Mouse (Mus musculus) myocyte (in vitro differentiated cells): ENCODE data around the gene Cd300a. TPM values are rescaled to one million over a fixed set of nuclear protein-coding genes. Genes with fewer than 3 reads are reported as not detected.

Source experiments
- H3K27me3 ChIP-seq: one replicate; pipeline ENCODE4 v1.6.1; 2011; ENCODE audit not compliant: control insufficient read depth, insufficient read depth, insufficient read length
- H3K36me3 ChIP-seq: one replicate; pipeline ENCODE4 v1.6.1; 2011; ENCODE audit not compliant: control insufficient read depth, insufficient read depth
- H3K4me2 ChIP-seq: one replicate; pipeline ENCODE4 v1.6.1; 2011; ENCODE audit warnings: low read depth, control low read depth
- H3K4me3 ChIP-seq: one replicate; pipeline ENCODE4 v1.5.1; 2011; ENCODE audit warnings: mild to moderate bottlenecking, control low read depth, moderate library complexity
- H3K79me2 ChIP-seq: one replicate; pipeline ENCODE4 v1.6.1; 2011; ENCODE audit not compliant: control insufficient read depth, insufficient read depth
- H3ac ChIP-seq: one replicate; pipeline ENCODE4 v1.6.1; 2011; ENCODE audit not compliant: control insufficient read depth, insufficient read length
- CEBPB ChIP-seq: IDR thresholded peaks from 2 replicates; pipeline ENCODE4 v1.6.1; 2011; ENCODE audit warnings: mild to moderate bottlenecking, moderate library complexity; ENCODE audit not compliant: poor library complexity, insufficient read depth, severe bottlenecking
- E2F4 ChIP-seq: IDR thresholded peaks from one replicate; pipeline ENCODE4 v1.6.1; 2011; ENCODE audit warnings: mild to moderate bottlenecking, control low read depth, moderate library complexity; ENCODE audit not compliant: insufficient read depth
- MAX ChIP-seq: IDR thresholded peaks from one replicate; pipeline ENCODE4 v1.6.1; 2011; ENCODE audit warnings: low read depth, mild to moderate bottlenecking, control low read depth
- MYOD1 ChIP-seq, 3 experiments: IDR thresholded peaks; one replicate each; pipeline ENCODE4 v1.6.1; 2011; ENCODE audit warnings: control low read depth in 2 of 3, low read depth in 2 of 3, mild to moderate bottlenecking in 2 of 3, moderate library complexity in 1 of 3; ENCODE audit not compliant: insufficient read length in 2 of 3, control insufficient read depth in 1 of 3
- MYOG ChIP-seq, 3 experiments: IDR thresholded peaks; one replicate each; pipeline ENCODE4 v1.6.1; 2011; ENCODE audit warnings: control low read depth in 2 of 3, low read depth in 2 of 3, mild to moderate bottlenecking in 2 of 3; ENCODE audit not compliant: insufficient read length in 2 of 3, control insufficient read depth in 1 of 3, insufficient read depth in 1 of 3
- POLR2A ChIP-seq: IDR thresholded peaks from one replicate; pipeline ENCODE4 v1.6.1; 2011; ENCODE audit warnings: low read depth, mild to moderate bottlenecking, control low read depth, moderate library complexity; ENCODE audit not compliant: insufficient read length
- POLR2AphosphoS2 ChIP-seq: IDR thresholded peaks from one replicate; pipeline ENCODE4 v1.6.1; 2011; ENCODE audit warnings: low read depth, control low read depth; ENCODE audit not compliant: insufficient read length
- REST ChIP-seq: IDR thresholded peaks from one replicate; pipeline ENCODE4 v1.6.1; 2011; ENCODE audit warnings: mild to moderate bottlenecking, control low read depth, moderate library complexity; ENCODE audit not compliant: insufficient read depth, insufficient read length
- SRF ChIP-seq: IDR thresholded peaks from one replicate; pipeline ENCODE4 v1.6.1; 2011; ENCODE audit warnings: low read depth; ENCODE audit not compliant: control insufficient read depth, insufficient read length
- TCF12 ChIP-seq: IDR thresholded peaks from one replicate; pipeline ENCODE4 v1.6.1; 2011; ENCODE audit warnings: mild to moderate bottlenecking, control low read depth; ENCODE audit not compliant: poor library complexity, insufficient read depth, severe bottlenecking
- TCF3 ChIP-seq: IDR thresholded peaks from one replicate; pipeline ENCODE4 v1.6.1; 2011; ENCODE audit warnings: low read depth, control low read depth; ENCODE audit not compliant: insufficient read length
- USF1 ChIP-seq: IDR thresholded peaks from one replicate; pipeline ENCODE4 v1.6.1; 2011; ENCODE audit warnings: low read depth, mild to moderate bottlenecking, control low read depth, moderate library complexity
- polyA plus RNA-seq: library from polyadenylated mRNA; unstranded; fragments of >200 nt; fragmentation: generic; extraction: Trizol; gene quantifications from one replicate; pipeline ENCODE4 v1.2.1, GENCODE M21; 2012; ENCODE audit warnings: missing spikeins

Gene Cd300a
- polyA plus RNA-seq, 1 experiment = 0.40 TPM

GRCm38 (mm10) chr11:114849572-114849971 is 40.3 kb upstream of the Cd300a start:
- Histone ChIP-seq H3ac (no peak overlapping the region), H3K27me3 (peaks cover 5% of the 10 kb centered on the region), H3K79me2 (peaks cover 9% of the 10 kb centered on the region), H3K4me2 (peak overlapping the region; percentile 61), H3K36me3 (no peaks in the 10 kb centered on the region), H3K4me3 (no peak overlapping the region)
- TF ChIP-seq E2F4 (no peak), MYOD1 (IDR thresholded peaks at IDR 0.05; ENCODE audit: control insufficient read depth in 1 of 3, insufficient read length in 2 of 3, low read depth in 2 of 3) (no peak), REST (no peak), MYOG (IDR thresholded peaks at IDR 0.05; ENCODE audit: control insufficient read depth in 1 of 3, insufficient read depth in 1 of 3, insufficient read length in 2 of 3, low read depth in 2 of 3) (no peak), CEBPB (no peak), MAX (no peak), TCF12 (no peak), TCF3 (no peak), USF1 (no peak), SRF (no peak), POLR2AphosphoS2 (no peak), POLR2A (no peak)

- no peaks in the 10 kb centered on the region for H3K36me3 ChIP-seq
- peak overlapping the region; percentile 57 for H3K4me3 ChIP-seq
- H3ac ChIP-seq = no peak overlapping the region
- peaks cover 9% of the 10 kb centered on the region for H3K79me2 ChIP-seq
- peak overlapping the region; percentile 61 for H3K4me2 ChIP-seq
- H3K27me3 ChIP-seq = peaks cover 5% of the 10 kb centered on the region
- TF ChIP-seq SRF (no peak), POLR2A (no peak), MYOD1 (IDR thresholded peaks at IDR 0.05; ENCODE audit: control insufficient read depth in 1 of 3, insufficient read length in 2 of 3, low read depth in 2 of 3) (no peak), E2F4 (no peak)
These were observed 39.8 kb upstream of the Cd300a start for GRCm38 (mm10) chr11:114850066-114850451.

GRCm38 (mm10) chr11:114850452-114851268 is 39.2 kb upstream of the Cd300a start, which contains the start of gene Gprc5c:
Gene Gprc5c (plus strand): TSS chr11:114851152.
- Histone ChIP-seq H3ac (peak within 1 kb of the TSS; percentile 71), H3K79me2 (peaks cover 9% of the 10 kb centered on the region), H3K4me2 (peak within 1 kb of the TSS; percentile 95), H3K36me3 (no peaks in the 10 kb centered on the region), H3K27me3 (peaks cover 5% of the 10 kb centered on the region), H3K4me3 (peak within 1 kb of the TSS; percentile 57)
- no peak for TF ChIP-seq E2F4
- TF ChIP-seq TCF12 = no peak
- TF ChIP-seq SRF = no peak
- TF ChIP-seq POLR2A = peak; percentile 45
- TF ChIP-seq TCF3 = no peak
- TF ChIP-seq USF1 = no peak
- peak in 2 of 3 experiments; percentile 40 to 82 for TF ChIP-seq MYOD1 (IDR thresholded peaks at IDR 0.05; ENCODE audit: control insufficient read depth in 1 of 3, insufficient read length in 2 of 3, low read depth in 2 of 3)
- no peak for TF ChIP-seq REST
- peak in 2 of 3 experiments; percentile 55 to 83 for TF ChIP-seq MYOG (IDR thresholded peaks at IDR 0.05; ENCODE audit: control insufficient read depth in 1 of 3, insufficient read depth in 1 of 3, insufficient read length in 2 of 3, low read depth in 2 of 3)
- no peak for TF ChIP-seq CEBPB
- TF ChIP-seq POLR2AphosphoS2 = peak; percentile 45
- no peak for TF ChIP-seq MAX

GRCm38 (mm10) chr11:114851269-114851607 is 38.6 kb upstream of the Cd300a start:
- H3K36me3 ChIP-seq = no peaks in the 10 kb centered on the region
- peaks cover 5% of the 10 kb centered on the region for H3K27me3 ChIP-seq
- peaks cover 9% of the 10 kb centered on the region for H3K79me2 ChIP-seq
- H3K4me2 ChIP-seq = peak overlapping the region; percentile 95
- H3ac ChIP-seq = peak overlapping the region; percentile 71
- TF ChIP-seq POLR2AphosphoS2 (peak; percentile 58), MYOD1 (IDR thresholded peaks at IDR 0.05; ENCODE audit: control insufficient read depth in 1 of 3, insufficient read length in 2 of 3, low read depth in 2 of 3) (no peak)
- H3K4me3 ChIP-seq = peak overlapping the region; percentile 57

- Histone ChIP-seq H3K27me3 (peaks cover 5% of the 10 kb centered on the region), H3K36me3 (no peaks in the 10 kb centered on the region), H3K4me3 (peak overlapping the region; percentile 57), H3ac (peak overlapping the region; percentile 71), H3K4me2 (peak overlapping the region; percentile 95), H3K79me2 (peaks cover 9% of the 10 kb centered on the region)
- TF ChIP-seq CEBPB (no peak), REST (no peak), E2F4 (no peak), MAX (no peak), TCF12 (no peak), USF1 (no peak), MYOD1 (IDR thresholded peaks at IDR 0.05; ENCODE audit: control insufficient read depth in 1 of 3, insufficient read length in 2 of 3, low read depth in 2 of 3) (peak in 1 of 3 experiments; percentile 2), SRF (no peak), POLR2AphosphoS2 (no peak), POLR2A (peak; percentile 60), MYOG (IDR thresholded peaks at IDR 0.05; ENCODE audit: control insufficient read depth in 1 of 3, insufficient read depth in 1 of 3, insufficient read length in 2 of 3, low read depth in 2 of 3) (peak in 1 of 3 experiments; percentile 1), TCF3 (no peak)
These were observed 38.1 kb upstream of the Cd300a start for GRCm38 (mm10) chr11:114851608-114852310.
